Mouse (Mus musculus) limb, embryonic 14.5 days (tissue): Measurements from ENCODE around the gene Gpr4. TPM values are rescaled to one million over a fixed set of nuclear protein-coding genes. Genes with fewer than 3 reads are reported as not detected.

Experiments used
- ATAC-seq: fragments of 200-750 bp; cut with Nextera tagmentation; 2 replicates; pipeline ENCODE4 v1.8.0; 2017; ENCODE audit warnings: low read depth, moderate number of reproducible peaks, moderate TSS enrichment; ENCODE audit not compliant: low FRiP score
- DNase-seq: peaks from one replicate; pipeline ENCODE4 v3.0.0-alpha.2; 2015; ENCODE audit warnings: low spot score
- H3K27ac ChIP-seq: fragments of 300-500 bp; sonication (generic); replicated peaks from 2 replicates; pipeline ENCODE4 v1.5.1; 2014; ENCODE audit warnings: low read depth, mild to moderate bottlenecking, low read length, moderate library complexity, mixed read lengths
- H3K27me3 ChIP-seq: fragments of 300-500 bp; sonication (generic); 2 replicates; pipeline ENCODE4 v1.6.1; 2014; ENCODE audit warnings: low read length, mixed read lengths; ENCODE audit not compliant: control insufficient read depth, insufficient read depth
- H3K36me3 ChIP-seq: fragments of 300-500 bp; sonication (generic); 2 replicates; pipeline ENCODE4 v1.6.1; 2014; ENCODE audit warnings: mild to moderate bottlenecking, low read length, moderate library complexity, mixed read lengths; ENCODE audit not compliant: control insufficient read depth, insufficient read depth
- H3K4me1 ChIP-seq: fragments of 300-500 bp; sonication (generic); 2 replicates; pipeline ENCODE4 v1.6.1; 2014; ENCODE audit warnings: antibody characterized with exemption, low read length, mixed read lengths; ENCODE audit not compliant: control insufficient read depth, insufficient read depth
- H3K4me2 ChIP-seq: fragments of 300-500 bp; sonication (generic); replicated peaks from 2 replicates; pipeline ENCODE4 v1.6.1; 2014; ENCODE audit warnings: low read depth, mild to moderate bottlenecking, low read length, moderate library complexity; ENCODE audit not compliant: severe bottlenecking
- H3K4me3 ChIP-seq: fragments of 300-500 bp; sonication (generic); replicated peaks from 2 replicates; pipeline ENCODE4 v1.5.1; 2014; ENCODE audit warnings: low read length
- H3K9ac ChIP-seq: fragments of 300-500 bp; sonication (generic); 2 replicates; pipeline ENCODE4 v1.6.1; 2014; ENCODE audit warnings: mild to moderate bottlenecking, low read depth, low read length, moderate library complexity; ENCODE audit not compliant: severe bottlenecking
- H3K9me3 ChIP-seq: fragments of 300-500 bp; sonication (generic); 2 replicates; pipeline ENCODE4 v1.6.1; 2016; ENCODE audit warnings: low read length; ENCODE audit not compliant: control insufficient read depth
- POLR2A ChIP-seq: fragments of 200-500 bp; IDR thresholded peaks from 2 replicates; pipeline ENCODE4 v1.8.0; 2012; ENCODE audit warnings: inconsistent platforms, mild to moderate bottlenecking, moderate library complexity, borderline replicate concordance; ENCODE audit not compliant: insufficient read depth, insufficient read length; ENCODE audit errors: extremely low read depth
- whole genome bisulfite sequencing: fragments of 180-500 bp; shearing (Covaris S2); extraction: QIAGEN DNeasy Blood & Tissue Kit; methylation state at CpG from one replicate; pipeline ENCODE4 v1.1.7; 2014; 5-methylcytosine and 5-hydroxymethylcytosine counted together
- polyA plus RNA-seq, 2 experiments: library from polyadenylated mRNA; depleted of rRNA in 1 of 2; stranded (reverse) in 1 of 2; unstranded in 1 of 2; fragments of >200 nt; fragmentation: Nextera tagmentation in 1 of 2; extraction: Ambion mirVana in 1 of 2; gene quantifications; 2 replicates each; pipeline versions ENCODE4 v1.2.1 to v1.2.3; 2012 to 2014

The Gpr4 gene
- polyA plus RNA-seq, 2 experiments: 4.0 to 9.2 TPM

DNA sequence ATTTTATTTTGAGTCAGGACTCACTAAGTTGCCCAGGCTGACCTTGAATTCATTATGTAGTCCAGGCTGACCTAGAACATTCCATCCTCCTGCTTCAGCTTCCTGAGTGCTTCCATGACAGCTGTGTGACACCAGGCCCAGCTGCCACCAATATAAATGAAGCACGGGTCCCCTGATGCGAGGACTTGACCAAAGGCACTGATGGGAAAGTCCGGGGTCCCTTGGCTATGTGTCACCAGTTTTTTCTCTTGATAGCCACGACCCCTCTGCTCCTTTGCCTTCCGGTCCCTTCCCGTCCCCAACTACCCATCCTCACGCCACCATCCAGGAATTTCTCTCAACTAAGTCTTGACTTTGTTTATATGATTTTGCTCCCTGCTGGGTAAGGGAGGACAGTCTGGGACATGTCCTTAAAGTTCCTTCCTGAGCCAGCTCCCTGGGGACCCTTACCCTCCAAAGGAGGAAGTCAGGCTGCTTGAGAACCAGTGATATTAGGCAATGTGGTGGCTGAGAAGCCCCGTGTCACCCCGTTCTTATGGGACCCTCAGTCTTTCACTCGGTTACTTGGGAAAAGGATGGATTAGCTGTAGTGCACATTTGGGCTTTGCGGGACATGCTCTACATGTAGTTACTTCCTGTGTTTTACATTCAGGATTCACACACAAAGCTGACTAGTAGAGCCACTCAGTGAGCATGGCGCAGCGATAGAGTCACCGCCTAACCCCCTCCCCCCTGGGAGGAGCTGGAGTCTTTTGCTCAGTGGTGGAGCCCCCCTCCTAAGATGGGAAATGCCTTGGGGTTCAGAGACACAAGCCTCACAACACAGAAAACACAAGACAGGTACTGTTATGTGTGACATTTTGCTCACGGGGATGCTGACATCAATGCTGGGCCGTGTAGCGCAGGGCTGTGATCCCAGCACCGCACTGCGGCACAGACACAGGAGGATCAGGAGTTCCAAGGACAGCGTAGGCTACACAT, 14.8 kb downstream of the Gpr4 start:
- 0 out of 2 replicates have a peak, but pooled peaks have one; percentile 3 for ATAC-seq
- 14% methylated on average over 20 of the region's 20 CpGs for WGBS
- TF ChIP-seq POLR2A: no peak
- H3K4me1 ChIP-seq: peaks cover 12% of the 10 kb centered on the region
- H3K4me2 ChIP-seq: peak overlapping the region; percentile 55
- H3K27ac ChIP-seq: peak overlapping the region; percentile 91
- DNase-seq: peak; percentile 53
- H3K9ac ChIP-seq: peak overlapping the region; percentile 65
- H3K9me3 ChIP-seq: no peaks in the 10 kb centered on the region
- no peaks in the 10 kb centered on the region for H3K27me3 ChIP-seq
- peaks cover 11% of the 10 kb centered on the region; the same call in 1 of the 2 replicates for H3K36me3 ChIP-seq
- peak overlapping the region; percentile 64 for H3K4me3 ChIP-seq

GRCm38 (mm10) chr7:19227883-19228792, 15.8 kb downstream of the Gpr4 start, which contains the start of gene Opa3:
Gene Opa3 (plus strand): TSS chr7:19228334.
- peaks cover 12% of the 10 kb centered on the region for H3K4me1 ChIP-seq
- peak within 1 kb of the TSS; percentile 96 for H3K27ac ChIP-seq
- peak within 1 kb of the TSS; percentile 65 for H3K9ac ChIP-seq
- peaks cover 6% of the 10 kb centered on the region; the same call in 1 of the 2 replicates for H3K36me3 ChIP-seq
- no peaks in the 10 kb centered on the region for H3K27me3 ChIP-seq
- peak; percentile 93 for ATAC-seq
- H3K4me2 ChIP-seq: peak within 1 kb of the TSS; percentile 72
- TF ChIP-seq POLR2A: peak; percentile 89; the same call in 1 of the 2 replicates
- under 1% methylated on average over 74 of the region's 91 CpGs for WGBS
- no peaks in the 10 kb centered on the region for H3K9me3 ChIP-seq
- DNase-seq: peak; percentile 100
- H3K4me3 ChIP-seq: peak within 1 kb of the TSS; percentile 64

- DNase-seq: no peak
- Histone ChIP-seq H3K27ac (peak overlapping the region; percentile 27), H3K27me3 (no peaks in the 10 kb centered on the region), H3K4me1 (peaks cover 12% of the 10 kb centered on the region), H3K4me2 (peak overlapping the region; percentile 72), H3K9me3 (no peaks in the 10 kb centered on the region), H3K4me3 (peak overlapping the region; percentile 64), H3K36me3 (peaks cover 6% of the 10 kb centered on the region; the same call in 1 of the 2 replicates), H3K9ac (peak overlapping the region; percentile 63)
- WGBS: under 1% methylated on average over 14 of the region's 14 CpGs
- ATAC-seq: no peak
- no peak for TF ChIP-seq POLR2A
These were observed 16.4 kb downstream of the Gpr4 start for GRCm38 (mm10) chr7:19228793-19229148.

GRCm38 (mm10) chr7:19229404-19229803, 17.1 kb downstream of the Gpr4 start:
- Histone ChIP-seq H3K4me3 (peak overlapping the region; percentile 64), H3K9me3 (no peaks in the 10 kb centered on the region), H3K4me2 (peak overlapping the region; percentile 72), H3K36me3 (peaks cover 6% of the 10 kb centered on the region; the same call in 1 of the 2 replicates), H3K4me1 (peaks cover 12% of the 10 kb centered on the region), H3K27ac (peak overlapping the region; percentile 27; the same call in 1 of the 2 replicates), H3K27me3 (no peaks in the 10 kb centered on the region), H3K9ac (peak overlapping the region; percentile 63)
- no peak for ATAC-seq
- no peak for TF ChIP-seq POLR2A
- 53% methylated on average over 5 of the region's 5 CpGs for WGBS
- no peak for DNase-seq

GRCm38 (mm10) chr7:19230041-19230580, 17.8 kb downstream of the Gpr4 start:
- Histone ChIP-seq H3K4me2 (no peak overlapping the region), H3K27me3 (no peaks in the 10 kb centered on the region), H3K4me1 (peaks cover 12% of the 10 kb centered on the region), H3K4me3 (no peak overlapping the region), H3K27ac (no peak overlapping the region), H3K36me3 (peaks cover 6% of the 10 kb centered on the region; the same call in 1 of the 2 replicates), H3K9me3 (no peaks in the 10 kb centered on the region), H3K9ac (no peak overlapping the region)
- 96% methylated on average over 2 of the region's 2 CpGs for WGBS
- no peak for TF ChIP-seq POLR2A
- no peak for ATAC-seq
- DNase-seq: no peak
